ENCODE assay signal across 24 mouse cellular contexts in genomic region chr5:78474041-78474440, GRCm38 (mm10).
DNase-seq lines count a peak whose midpoint lies in the region; ATAC-seq lines count a peak whose summit lies in the region.
"Had no signal": no experiment of that assay in that cellular context is flagged by ENCODE, and none has a peak within 500 bp of the region (broad histone marks: within the 10 kb centered on the region; RNA-seq: fewer than 3 reads in every experiment).

No protein-coding gene starts in this region.

- ATAC-seq in hindbrain, embryonic 13.5 days (ENCODE audit: low FRiP score) = peak; percentile 59; the same call in 1 of the 2 replicates
- no peak; the same call in 1 of the 2 replicates for ATAC-seq in hindbrain, embryonic 12.5 days (ENCODE audit: low FRiP score)
- ATAC-seq in limb, embryonic 11.5 days (ENCODE audit: insufficient number of reproducible peaks, low FRiP score, low TSS enrichment, low read depth) = peak; percentile 35; the same call in 1 of the 2 replicates
- ATAC-seq in megakaryocyte, adult 5-6 weeks (ENCODE audit: poor library complexity, severe bottlenecking) = 0 out of 2 replicates have a peak, but pooled peaks have one; percentile 24
- ATAC-seq: forebrain, embryonic 14.5 days; forebrain, embryonic 16.5 days had no signal

- peak; percentile 53 for DNase-seq in heart, adult 11 months
- no peak for DNase-seq in heart, adult 8-10 months (ENCODE audit: low spot score)
- DNase-seq in limb, embryonic 11.5 days (ENCODE audit: low spot score) = no peak
- DNase-seq in limb, embryonic 10.5 days (ENCODE audit: low spot score) = no peak
- no peak for DNase-seq in natural killer cell, adult 2 months (ENCODE audit: low spot score in 2 of 2)
- DNase-seq: adrenal gland, adult 2 months; adrenal gland, postnatal 10 days; adrenal gland, postnatal 25 days; cerebellum, adult 11 months; cerebellum, adult 18-20 months; cerebellum, adult 8-10 months; cerebellum, adult 9-11 months; cerebellum, postnatal 36 days; embryo, embryonic 11 days had no signal

- H3K27me3 ChIP-seq in hindbrain, embryonic 13.5 days = no peaks in the 10 kb centered on the region
- no peaks in the 10 kb centered on the region for H3K27me3 ChIP-seq in hindbrain, embryonic 12.5 days
- H3K27me3 ChIP-seq in limb, embryonic 11.5 days (ENCODE audit: control insufficient read depth, insufficient read depth, low read length) = no peaks in the 10 kb centered on the region
- H3K27me3 ChIP-seq in limb, embryonic 10.5 days (ENCODE audit: low read depth, poor library complexity, severe bottlenecking) = no peaks in the 10 kb centered on the region
- H3K27me3 ChIP-seq: embryonic facial prominence, embryonic 12.5 days; embryonic facial prominence, embryonic 15.5 days; forebrain, embryonic 12.5 days had no signal

- H3K4me3 ChIP-seq in hindbrain, embryonic 13.5 days = no peak overlapping the region
- no peak overlapping the region for H3K4me3 ChIP-seq in hindbrain, embryonic 12.5 days
- H3K4me3 ChIP-seq in limb, embryonic 11.5 days (ENCODE audit: low read depth, low read length) = no peak overlapping the region
- H3K4me3 ChIP-seq in limb, embryonic 10.5 days = no peak overlapping the region
- H3K4me3 ChIP-seq: embryonic facial prominence, embryonic 12.5 days; embryonic facial prominence, embryonic 15.5 days; erythroblast, embryonic 14.5 days; forebrain, embryonic 10.5 days; forebrain, embryonic 12.5 days had no signal

- no peaks in the 10 kb centered on the region for H3K4me1 ChIP-seq in hindbrain, embryonic 13.5 days (replicated peaks)
- no peaks in the 10 kb centered on the region for H3K4me1 ChIP-seq in hindbrain, embryonic 12.5 days
- H3K4me1 ChIP-seq in limb, embryonic 11.5 days (ENCODE audit: control insufficient read depth, insufficient read depth, low read length) = no peaks in the 10 kb centered on the region
- no peaks in the 10 kb centered on the region for H3K4me1 ChIP-seq in limb, embryonic 10.5 days
- H3K4me1 ChIP-seq: embryonic facial prominence, embryonic 12.5 days; embryonic facial prominence, embryonic 15.5 days; forebrain, embryonic 10.5 days; forebrain, embryonic 12.5 days had no signal

- WGBS in hindbrain, embryonic 13.5 days = 93% methylated on average over 9 of the region's 9 CpGs
- 91% methylated on average over 9 of the region's 9 CpGs for WGBS in hindbrain, embryonic 12.5 days
- 87% methylated on average over 9 of the region's 9 CpGs for WGBS in limb, embryonic 11.5 days
- WGBS in limb, embryonic 10.5 days = 90% methylated on average over 9 of the region's 9 CpGs

- H3K4me2 ChIP-seq in hindbrain, embryonic 13.5 days = no peak overlapping the region
- H3K4me2 ChIP-seq in hindbrain, embryonic 12.5 days (replicated peaks) = no peak overlapping the region
- H3K4me2 ChIP-seq in limb, embryonic 11.5 days (ENCODE audit: low read depth, severe bottlenecking) = no peak overlapping the region
- H3K4me2 ChIP-seq: embryonic facial prominence, embryonic 12.5 days; embryonic facial prominence, embryonic 15.5 days; forebrain, embryonic 12.5 days had no signal

- no peaks in the 10 kb centered on the region for H3K36me3 ChIP-seq in hindbrain, embryonic 13.5 days
- no peaks in the 10 kb centered on the region for H3K36me3 ChIP-seq in hindbrain, embryonic 12.5 days
- H3K36me3 ChIP-seq in limb, embryonic 11.5 days (ENCODE audit: control insufficient read depth, insufficient read depth, low read length) = no peaks in the 10 kb centered on the region
- H3K36me3 ChIP-seq in limb, embryonic 10.5 days = no peaks in the 10 kb centered on the region
- H3K36me3 ChIP-seq: embryonic facial prominence, embryonic 12.5 days; embryonic facial prominence, embryonic 15.5 days; forebrain, embryonic 10.5 days; forebrain, embryonic 12.5 days had no signal

- H3K9me3 ChIP-seq in hindbrain, embryonic 13.5 days = no peaks in the 10 kb centered on the region
- H3K9me3 ChIP-seq in hindbrain, embryonic 12.5 days (replicated peaks) = no peaks in the 10 kb centered on the region
- H3K9me3 ChIP-seq in limb, embryonic 11.5 days (ENCODE audit: control insufficient read depth, low read length) = no peaks in the 10 kb centered on the region
- no peaks in the 10 kb centered on the region for H3K9me3 ChIP-seq in limb, embryonic 10.5 days (replicated peaks)
- H3K9me3 ChIP-seq: embryonic facial prominence, embryonic 12.5 days; embryonic facial prominence, embryonic 15.5 days; forebrain, embryonic 10.5 days; forebrain, embryonic 12.5 days had no signal

- no peak overlapping the region for H3K9ac ChIP-seq in hindbrain, embryonic 13.5 days
- no peak overlapping the region for H3K9ac ChIP-seq in hindbrain, embryonic 12.5 days
- H3K9ac ChIP-seq in limb, embryonic 11.5 days (ENCODE audit: low read length) = no peak overlapping the region
- H3K9ac ChIP-seq: embryonic facial prominence, embryonic 12.5 days; embryonic facial prominence, embryonic 15.5 days; forebrain, embryonic 12.5 days had no signal

- H3K27ac ChIP-seq in hindbrain, embryonic 13.5 days = no peak overlapping the region
- H3K27ac ChIP-seq in hindbrain, embryonic 12.5 days = no peak overlapping the region
- H3K27ac ChIP-seq in limb, embryonic 11.5 days (replicated peaks; ENCODE audit: low read depth, low read length) = no peak overlapping the region
- H3K27ac ChIP-seq in limb, embryonic 10.5 days = no peak overlapping the region
- H3K27ac ChIP-seq: embryonic facial prominence, embryonic 12.5 days; embryonic facial prominence, embryonic 15.5 days; forebrain, embryonic 10.5 days; forebrain, embryonic 12.5 days had no signal
